Mouse (Mus musculus) gastrocnemius, adult 8-10 months (tissue): ENCODE measurements around the gene Mrpl46. TPM values are rescaled to one million over a fixed set of nuclear protein-coding genes. Genes with fewer than 3 reads are reported as not detected.

ENCODE experiments used
- DNase-seq, 2 experiments: peaks; one replicate each; pipeline ENCODE4 v3.0.0; 2022; ENCODE audit warnings: low spot score in 2 of 2
- total RNA-seq, 4 experiments: library from RNA; stranded (reverse); gene quantifications; 2 replicates each; pipeline ENCODE4 v1.2.4; 2022

The Mrpl46 gene
- total RNA-seq, 4 experiments from 2014 or later, result 25.3 to 29.7 (median 26.6) TPM

DNA sequence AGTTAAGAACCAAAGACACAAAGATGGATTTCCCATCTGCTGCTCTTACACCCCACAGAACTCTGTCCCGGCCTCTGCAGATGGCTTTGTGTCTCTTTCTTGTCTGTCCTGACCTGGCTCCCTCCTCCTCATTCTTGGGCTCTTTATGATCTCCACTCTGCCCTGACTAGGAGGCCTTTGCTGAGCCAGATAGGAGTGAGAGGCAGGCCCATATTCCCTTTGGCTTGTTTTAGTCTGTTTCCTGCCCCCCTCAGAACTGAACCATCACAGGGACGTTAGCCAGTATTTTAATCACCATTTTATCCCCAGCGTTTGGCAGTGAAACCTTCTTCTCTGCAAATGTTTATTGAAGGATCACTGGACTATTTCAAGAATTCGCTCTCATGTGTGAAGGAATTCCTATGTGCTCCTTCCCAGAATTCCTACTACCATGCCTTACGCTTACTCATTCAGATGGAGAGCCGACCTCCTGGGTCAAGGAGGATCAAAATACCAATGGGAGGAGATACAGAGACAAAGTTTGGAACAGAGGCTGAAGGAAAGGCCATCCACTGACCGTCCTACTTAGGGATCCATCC lies 14.2 kb downstream of the Mrpl46 start:
- DNase-seq, result no peak

- DNase-seq, result no peak
Observed at GRCm38 (mm10) chr7:78767929-78768531, 15.3 kb downstream of the Mrpl46 start.

DNA sequence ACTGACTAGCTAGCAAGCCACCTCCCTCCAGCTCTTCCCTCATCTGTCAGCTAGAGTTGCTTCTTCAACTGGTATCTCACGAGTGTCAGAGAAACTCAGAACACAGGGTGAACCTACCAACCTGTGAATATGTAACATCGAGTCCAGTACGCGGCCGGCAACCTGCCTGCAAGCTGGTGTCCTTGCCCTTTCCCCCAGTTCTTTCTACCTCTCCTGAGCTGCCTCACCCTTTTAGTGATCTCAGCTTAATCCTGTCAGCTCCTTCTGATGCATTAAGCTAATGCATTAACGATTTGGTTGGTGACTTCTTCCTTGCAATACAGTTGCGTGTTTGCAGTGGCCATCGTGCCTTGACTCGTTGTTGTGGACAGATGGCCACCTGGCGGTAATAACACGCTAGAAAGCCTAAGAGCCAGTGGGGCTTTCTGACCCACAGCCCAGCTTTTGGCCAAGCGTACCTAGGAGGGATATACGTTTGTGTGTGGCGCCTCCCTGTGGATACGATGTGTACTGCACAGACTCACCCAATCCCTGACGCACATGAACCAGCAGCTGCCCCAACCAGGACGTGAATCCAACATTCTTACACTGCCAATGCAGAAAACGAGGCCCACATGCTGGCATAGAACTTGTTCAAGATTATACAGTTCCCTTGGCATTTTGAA lies 17.2 kb downstream of the Mrpl46 start:
- DNase-seq, result peak; percentile 26 to 41

GRCm38 (mm10) chr7:78765215-78765631 lies 18.1 kb downstream of the Mrpl46 start:
- no peak for DNase-seq

GRCm38 (mm10) chr7:78763801-78764200 lies 19.5 kb downstream of the Mrpl46 start:
- DNase-seq, result no peak

DNA sequence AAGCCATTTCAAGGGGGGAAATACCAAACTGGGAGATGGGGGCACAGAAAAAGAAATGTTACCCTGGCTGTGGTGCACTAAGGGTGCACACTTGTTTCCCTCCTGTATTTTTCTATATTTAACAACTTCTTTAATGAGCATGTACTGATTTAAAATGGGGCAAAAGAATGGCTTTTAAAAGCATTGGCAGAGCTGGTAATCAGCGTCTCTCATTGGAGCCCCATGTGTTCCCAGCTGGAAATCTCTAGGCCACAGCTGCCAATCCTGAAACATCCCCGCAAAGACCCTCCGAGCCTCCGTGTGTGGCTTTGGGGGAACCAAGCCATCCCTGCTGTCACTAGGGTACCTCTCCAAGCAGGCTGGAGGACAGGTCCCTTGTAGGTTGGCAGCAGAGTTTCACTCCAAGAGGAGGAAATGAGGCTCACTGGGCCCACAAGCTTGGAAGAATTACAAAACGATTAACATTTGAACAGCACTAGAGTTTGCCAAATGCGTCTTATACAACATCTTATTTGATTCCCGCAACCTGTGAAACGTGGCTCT lies 28.8 kb downstream of the Mrpl46 start:
- no peak for DNase-seq

GRCm38 (mm10) chr7:78753752-78754457 lies 29.4 kb downstream of the Mrpl46 start:
- no peak for DNase-seq

DNA sequence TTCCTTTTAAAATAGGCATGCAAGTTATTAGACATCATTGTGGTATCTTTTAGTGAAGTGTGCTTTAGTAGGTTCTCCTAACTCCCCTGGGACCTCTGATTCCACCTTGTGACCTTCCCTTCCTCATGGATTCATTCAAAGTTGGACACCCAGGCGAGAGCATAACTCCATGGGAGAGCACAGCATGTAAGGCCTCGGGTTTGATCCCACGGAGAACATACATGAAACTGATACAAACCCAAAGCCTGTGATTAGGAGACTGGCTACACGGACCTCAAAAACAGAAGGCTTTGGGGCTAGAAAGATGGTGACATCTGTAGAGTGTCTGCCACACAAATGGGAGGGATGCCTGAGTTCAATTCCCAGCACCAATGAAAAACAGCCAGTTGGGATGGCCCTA lies 30.4 kb downstream of the Mrpl46 start:
- DNase-seq, result no peak

GRCm38 (mm10) chr7:78743731-78744385 lies 39.5 kb downstream of the Mrpl46 start:
- no peak for DNase-seq

- no peak for DNase-seq
Observed at GRCm38 (mm10) chr7:78739351-78740000, 43.9 kb downstream of the Mrpl46 start.

DNA sequence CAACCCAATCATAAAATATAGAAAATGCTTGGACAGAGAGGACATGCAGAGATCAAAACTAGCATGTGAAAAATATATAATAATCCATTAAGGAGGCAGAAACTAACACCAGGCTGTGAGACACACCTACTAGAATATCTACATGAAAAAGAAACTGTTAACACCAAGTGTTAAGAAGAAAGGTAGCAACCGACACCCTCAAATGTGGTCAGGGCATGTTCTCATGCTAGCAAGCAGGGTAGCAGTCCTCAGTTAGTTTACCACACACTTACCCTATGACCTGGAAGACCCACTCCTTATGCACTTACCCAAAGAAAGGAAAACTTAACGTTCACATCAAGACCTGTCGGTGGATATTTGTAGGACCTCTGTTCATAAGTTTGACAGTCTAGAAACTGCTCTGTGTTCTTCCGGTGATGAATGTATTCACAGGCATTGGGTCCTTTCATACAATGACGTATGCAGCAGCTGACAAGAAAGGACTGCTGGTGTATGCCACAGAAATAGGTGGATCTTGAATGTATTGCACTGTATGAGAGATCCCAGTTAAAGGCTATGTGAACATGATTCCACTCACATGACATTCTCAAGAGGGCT lies 45.6 kb downstream of the Mrpl46 start, which contains the start of gene Ntrk3:
Gene Ntrk3 (minus strand): TSS at position 399 of the 597 bp plus-strand sequence.
- no peak for DNase-seq

DNA sequence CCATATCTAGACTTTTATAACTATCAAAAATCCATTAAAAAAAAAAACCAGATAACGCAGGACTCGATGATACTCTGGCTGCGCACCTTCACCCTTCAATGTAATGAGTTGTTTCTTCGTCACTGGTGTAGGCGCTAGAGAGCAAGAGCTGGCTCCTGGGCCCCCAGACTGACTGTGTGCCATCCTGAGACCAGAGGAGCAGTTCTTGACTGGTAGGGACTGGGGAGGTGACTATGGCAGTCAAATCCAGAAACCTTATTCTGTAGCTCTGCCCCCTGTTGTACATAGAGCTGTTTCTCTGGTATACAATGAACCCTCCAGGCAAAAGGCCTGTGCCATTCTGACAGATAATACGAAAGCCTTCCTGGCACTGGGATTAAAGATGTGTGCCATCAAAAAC lies 46.1 kb downstream of the Mrpl46 start:
- no peak for DNase-seq

DNA sequence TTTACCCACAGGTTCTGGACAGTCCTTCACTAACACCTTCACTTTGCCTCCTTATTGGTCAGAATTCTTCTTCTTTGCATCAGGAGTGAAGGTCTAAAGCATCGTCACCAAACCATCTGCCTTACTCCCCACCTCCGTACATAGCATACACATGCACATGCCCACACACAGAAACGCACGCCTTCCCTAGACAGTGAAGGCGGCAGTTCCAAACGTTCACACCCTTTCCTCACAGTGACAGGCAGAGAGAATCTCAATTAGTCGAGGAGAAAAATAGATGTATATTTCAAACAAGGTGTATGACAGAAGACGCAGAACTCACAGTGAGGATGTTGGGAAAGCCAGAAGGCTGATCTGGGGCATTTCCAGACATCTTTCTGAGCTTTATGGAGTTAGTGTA lies 51.9 kb downstream of the Mrpl46 start:
- no peak for DNase-seq

Other genes with a start within 250 kb of the Mrpl46 start
- gene Ntrk3, start 45.5 kb downstream of the Mrpl46 start, total RNA-seq, result 1 to 10 TPM in 1 of 4 experiments, under 1 TPM in 3; 0.46 to 1.3 (median 0.93) TPM
- gene Mrps11, start 412 bp downstream of the Mrpl46 start, total RNA-seq, result 10 to 100 TPM; 26.4 to 34.9 (median 30.2) TPM
- 10 to 100 TPM; 22.8 to 29.3 (median 23.3) TPM for gene Det1, start 63.7 kb upstream of the Mrpl46 start, total RNA-seq
- gene Aen, start 112.3 kb upstream of the Mrpl46 start, total RNA-seq, result 10 to 100 TPM; 52.4 to 60.0 (median 54.1) TPM
- under 1 TPM; 0.56 to 0.83 (median 0.72) TPM for gene Isg20, start 129.9 kb upstream of the Mrpl46 start, total RNA-seq